Mouse (Mus musculus) small intestine, adult 2 months (tissue): ENCODE results near the gene Mturn. TPM values are rescaled to one million over a fixed set of nuclear protein-coding genes. Genes with fewer than 3 reads are reported as not detected.
A peak's percentile ranks its signal among the peaks of the same experiment; 100 is the strongest.

Experiments
- H3K27ac ChIP-seq: fragments of 200-500 bp; 2 replicates; pipeline ENCODE4 v1.5.1; 2012; ENCODE audit warnings: low read depth, low read length, control low read depth, inconsistent platforms; ENCODE audit not compliant: insufficient read depth
- H3K27me3 ChIP-seq: fragments of 200-500 bp; 2 replicates; pipeline ENCODE4 v1.6.1; 2012; ENCODE audit warnings: mild to moderate bottlenecking, moderate library complexity, low read length, inconsistent platforms; ENCODE audit not compliant: control insufficient read depth, insufficient read depth
- H3K36me3 ChIP-seq: fragments of 200-500 bp; 2 replicates; pipeline ENCODE4 v1.6.1; 2012; ENCODE audit warnings: mild to moderate bottlenecking, low read length, control low read depth, inconsistent platforms; ENCODE audit not compliant: control insufficient read depth, insufficient read depth
- H3K4me1 ChIP-seq: fragments of 200-500 bp; 2 replicates; pipeline ENCODE4 v1.6.1; 2012; ENCODE audit warnings: low read length, inconsistent platforms, mixed read lengths; ENCODE audit not compliant: control insufficient read depth, insufficient read depth, insufficient read length
- H3K4me3 ChIP-seq: fragments of 200-500 bp; 2 replicates; pipeline ENCODE4 v1.5.1; 2012; ENCODE audit warnings: low read depth, mild to moderate bottlenecking, control low read depth, inconsistent platforms, low read length, moderate library complexity
- CTCF ChIP-seq: fragments of 200-500 bp; IDR thresholded peaks from 2 replicates; pipeline ENCODE4 v1.5.1; 2012; ENCODE audit warnings: low read depth, mild to moderate bottlenecking, control low read depth, inconsistent platforms, low read length, moderate library complexity, mixed read lengths; ENCODE audit not compliant: insufficient replicate concordance, insufficient read length; ENCODE audit errors: extremely low read depth
- POLR2A ChIP-seq: fragments of 200-500 bp; IDR thresholded peaks from 2 replicates; pipeline ENCODE4 v1.6.1; 2012; ENCODE audit warnings: low read depth, mild to moderate bottlenecking, control low read depth, inconsistent platforms, low read length, moderate library complexity
- WGBS: fragments of 180-500 bp; shearing (Covaris S2); methylation state at CpG from one replicate; pipeline ENCODE4 v1.1.7; 2018; 5-methylcytosine and 5-hydroxymethylcytosine counted together
- polyA plus RNA-seq: library from polyadenylated mRNA; depleted of rRNA; stranded (reverse); fragments of >200 nt; gene quantifications from 2 replicates; pipeline ENCODE4 v1.2.3, GENCODE M21; 2012

Mturn gene
- polyA plus RNA-seq, 1 experiment, result 3.8 TPM

- Histone ChIP-seq H3K4me1 (peaks cover 5% of the 10 kb centered on the region), H3K27me3 (no peaks in the 10 kb centered on the region), H3K27ac (no peak overlapping the region), H3K36me3 (no peaks in the 10 kb centered on the region), H3K4me3 (peak overlapping the region; percentile 50)
- TF ChIP-seq POLR2A (no peak), CTCF (no peak)
- 3% methylated on average over 19 of the region's 19 CpGs for WGBS
Measured at GRCm38 (mm10) chr6:54699477-54700056, 18.1 kb downstream of the Mturn start.

GRCm38 (mm10) chr6:54700516-54700915, 19.1 kb downstream of the Mturn start:
- H3K36me3 ChIP-seq, result no peaks in the 10 kb centered on the region
- TF ChIP-seq POLR2A (no peak), CTCF (no peak)
- H3K4me3 ChIP-seq, result no peak overlapping the region
- peaks cover 7% of the 10 kb centered on the region for H3K4me1 ChIP-seq
- 74% methylated on average over 2 of the region's 2 CpGs for WGBS
- H3K27ac ChIP-seq, result no peak overlapping the region
- H3K27me3 ChIP-seq, result no peaks in the 10 kb centered on the region

- Histone ChIP-seq H3K27me3 (no peaks in the 10 kb centered on the region), H3K27ac (no peak overlapping the region), H3K4me1 (peaks cover 10% of the 10 kb centered on the region), H3K36me3 (no peaks in the 10 kb centered on the region), H3K4me3 (no peak overlapping the region)
- TF ChIP-seq CTCF (no peak), POLR2A (no peak)
- 60% methylated on average over 9 of the region's 9 CpGs for WGBS
Measured at GRCm38 (mm10) chr6:54701901-54702300, 20.5 kb downstream of the Mturn start.

- 55% methylated on average over 14 of the region's 14 CpGs for WGBS
- no peak overlapping the region for H3K27ac ChIP-seq
- H3K36me3 ChIP-seq, result no peaks in the 10 kb centered on the region
- H3K27me3 ChIP-seq, result no peaks in the 10 kb centered on the region
- no peak overlapping the region for H3K4me3 ChIP-seq
- no peak for TF ChIP-seq CTCF
- H3K4me1 ChIP-seq, result peaks cover 5% of the 10 kb centered on the region; the same call in 1 of the 2 replicates
Measured at GRCm38 (mm10) chr6:54703633-54704538, 22.5 kb downstream of the Mturn start.

- Histone ChIP-seq H3K4me3 (no peak overlapping the region), H3K27ac (no peak overlapping the region), H3K27me3 (no peaks in the 10 kb centered on the region), H3K36me3 (no peaks in the 10 kb centered on the region), H3K4me1 (0 out of 2 replicates have a peak, but pooled peaks cover 5% of the 10 kb centered on the region)
- WGBS, result 43% methylated on average over 6 of the region's 6 CpGs
- TF ChIP-seq POLR2A (no peak), CTCF (no peak)
Measured at GRCm38 (mm10) chr6:54704539-54704845, 23.1 kb downstream of the Mturn start.

GRCm38 (mm10) chr6:54704847-54705246, 23.4 kb downstream of the Mturn start:
- TF ChIP-seq CTCF (no peak), POLR2A (no peak)
- Histone ChIP-seq H3K4me1 (0 out of 2 replicates have a peak, but pooled peaks cover 5% of the 10 kb centered on the region), H3K27ac (no peak overlapping the region), H3K27me3 (no peaks in the 10 kb centered on the region), H3K4me3 (no peak overlapping the region), H3K36me3 (no peaks in the 10 kb centered on the region)
- WGBS, result 40% methylated on average over 5 of the region's 5 CpGs

- TF ChIP-seq POLR2A (no peak), CTCF (peak; percentile 43; the same call in 1 of the 2 replicates)
- Histone ChIP-seq H3K4me3 (peak overlapping the region; percentile 15), H3K4me1 (0 out of 2 replicates have a peak, but pooled peaks cover 5% of the 10 kb centered on the region), H3K36me3 (no peaks in the 10 kb centered on the region), H3K27ac (no peak overlapping the region), H3K27me3 (no peaks in the 10 kb centered on the region)
- 20% methylated on average over 11 of the region's 11 CpGs for WGBS
Measured at GRCm38 (mm10) chr6:54705387-54705909, 24.0 kb downstream of the Mturn start.
